In the genomic region with DNA sequence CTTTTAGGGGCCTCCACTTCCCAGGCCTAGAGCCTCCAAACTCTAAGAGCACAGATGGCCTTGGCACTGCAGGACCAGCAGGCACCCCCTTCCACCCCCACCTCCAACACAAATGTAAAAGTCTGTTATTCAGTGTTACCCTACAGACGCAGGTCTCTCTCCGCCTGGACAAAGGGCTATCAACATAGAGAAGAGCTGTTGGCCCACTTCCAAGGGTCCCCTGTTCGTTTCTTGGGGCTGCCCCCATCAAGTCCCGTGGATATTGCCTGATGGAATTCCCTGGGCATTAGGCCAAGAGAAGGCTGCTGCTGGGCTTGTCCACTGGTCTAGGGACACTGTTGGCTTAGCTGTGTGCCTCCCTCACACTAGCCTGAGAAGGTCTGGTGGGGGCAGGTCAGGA, we compare ENCODE assay signal across 8 mouse cellular contexts. TPM values are rescaled to one million over a fixed set of nuclear protein-coding genes. Genes with fewer than 3 reads are reported as not detected.
DNase-seq lines count a peak whose midpoint lies in the region; ATAC-seq and TF ChIP-seq lines count a peak whose summit lies in the region.

No protein-coding gene starts in this region.

- peaks cover 46% of the 10 kb centered on the region for H3K27me3 ChIP-seq in forebrain, embryonic 12.5 days
- no peaks in the 10 kb centered on the region for H3K27me3 ChIP-seq in hindbrain, embryonic 14.5 days (ENCODE audit: control insufficient read depth, insufficient read depth, low read length)

- H3K36me3 ChIP-seq in forebrain, embryonic 12.5 days (replicated peaks): no peaks in the 10 kb centered on the region
- H3K36me3 ChIP-seq in hindbrain, embryonic 14.5 days (replicated peaks; ENCODE audit: control insufficient read depth, insufficient read depth): no peaks in the 10 kb centered on the region

- H3K9me3 ChIP-seq in forebrain, embryonic 12.5 days: no peaks in the 10 kb centered on the region
- H3K9me3 ChIP-seq in hindbrain, embryonic 14.5 days (ENCODE audit: control insufficient read depth, low read length): no peaks in the 10 kb centered on the region

- no peak for TF ChIP-seq CTCF in olfactory bulb, adult 2 months (IDR thresholded peaks at IDR 0.05; ENCODE audit: insufficient read depth, low read depth, low read length)

- peak overlapping the region; percentile 57 for H3K4me3 ChIP-seq in forebrain, embryonic 12.5 days (replicated peaks)
- peak overlapping the region; percentile 56 for H3K4me3 ChIP-seq in hindbrain, embryonic 14.5 days (replicated peaks; ENCODE audit: low read length)
- peak overlapping the region; percentile 79 for H3K4me3 ChIP-seq in olfactory bulb, adult 2 months (ENCODE audit: insufficient read depth, low read depth, low read length)

- H3K4me1 ChIP-seq in forebrain, embryonic 12.5 days: peaks cover 18% of the 10 kb centered on the region
- peaks cover 16% of the 10 kb centered on the region for H3K4me1 ChIP-seq in hindbrain, embryonic 14.5 days (replicated peaks; ENCODE audit: control insufficient read depth, insufficient read depth, low read length)
- peaks cover 30% of the 10 kb centered on the region for H3K4me1 ChIP-seq in olfactory bulb, adult 2 months (ENCODE audit: control insufficient read depth, insufficient read depth, low read length)

- no peak overlapping the region for H3K27ac ChIP-seq in forebrain, embryonic 12.5 days
- peak overlapping the region; percentile 69 for H3K27ac ChIP-seq in hindbrain, embryonic 14.5 days
- peak overlapping the region; percentile 31; the same call in 1 of the 2 replicates for H3K27ac ChIP-seq in olfactory bulb, adult 2 months (ENCODE audit: insufficient read depth, low read depth, low read length)

- no peak for TF ChIP-seq POLR2A in olfactory bulb, adult 2 months (IDR thresholded peaks at IDR 0.05; ENCODE audit: insufficient read depth, low read depth, low read length)

- WGBS in forebrain, embryonic 12.5 days: 20% methylated on average over 4 of the region's 4 CpGs
- 13% methylated on average over 4 of the region's 4 CpGs for WGBS in hindbrain, embryonic 14.5 days
- 12% methylated on average over 4 of the region's 4 CpGs for WGBS in olfactory bulb, adult 2 months

- peak overlapping the region; percentile 64; the same call in 1 of the 2 replicates for H3K9ac ChIP-seq in forebrain, embryonic 12.5 days
- peak overlapping the region; percentile 76 for H3K9ac ChIP-seq in hindbrain, embryonic 14.5 days

- peak; percentile 16 for DNase-seq in right cerebral cortex, postnatal 14 days
- DNase-seq in right cerebral cortex, adult 2 months (ENCODE audit: low spot score in 2 of 2): no peak
- DNase-seq in hindbrain, embryonic 14.5 days (ENCODE audit: low spot score): peak; percentile 58
- DNase-seq in liver: peak; percentile 20
- no peak for DNase-seq in embryo, embryonic 10 days (ENCODE audit: low spot score)

- H3K4me2 ChIP-seq in forebrain, embryonic 12.5 days: peak overlapping the region; percentile 82
- H3K4me2 ChIP-seq in hindbrain, embryonic 14.5 days (replicated peaks): peak overlapping the region; percentile 82

- no peak for ATAC-seq in forebrain, embryonic 12.5 days (ENCODE audit: low FRiP score)
- peak; percentile 23; the same call in 1 of the 2 replicates for ATAC-seq in hindbrain, embryonic 14.5 days (ENCODE audit: low FRiP score)
- ATAC-seq in activated CD4-positive, CD25-positive, alpha-beta regulatory T cell, adult 4 months: no peak

RNA-seq across cellular contexts. Expression of gene Abat, which starts 1.0 kb away (rescaled TPM):
- polyA plus RNA-seq in forebrain, embryonic 12.5 days (2016; fragmentation: Nextera tagmentation; extraction: Ambion mirVana): 37.9 and 49.9 TPM in 2 replicates
- polyA plus RNA-seq in hindbrain, embryonic 14.5 days (2014; fragmentation: Nextera tagmentation; extraction: Ambion mirVana): 69.5 and 74.3 TPM in 2 replicates
- polyA plus RNA-seq in olfactory bulb, adult 2 months (2012; ENCODE audit: insufficient read depth, insufficient read length, low replicate concordance, missing spikeins): 131 and 165 TPM in 2 replicates
- polyA plus RNA-seq in activated CD4-positive, CD25-positive, alpha-beta regulatory T cell, adult 4 months (2017; shearing (Covaris generic)): 1 to 10 TPM; 1.3 TPM

RNA-seq across cellular contexts. Expression of gene Mettl22, which starts 43.6 kb away (rescaled TPM):
- polyA plus RNA-seq in forebrain, embryonic 12.5 days (2016; fragmentation: Nextera tagmentation; extraction: Ambion mirVana): 19.3 and 21.1 TPM in 2 replicates
- 49.7 and 53.8 TPM in 2 replicates for polyA plus RNA-seq in hindbrain, embryonic 14.5 days (2014; fragmentation: Nextera tagmentation; extraction: Ambion mirVana)
- not detected in 2 replicates for polyA plus RNA-seq in olfactory bulb, adult 2 months (2012; ENCODE audit: insufficient read depth, insufficient read length, low replicate concordance, missing spikeins)
- 10 to 100 TPM; 16.4 to 32.0 TPM for polyA plus RNA-seq in activated CD4-positive, CD25-positive, alpha-beta regulatory T cell, adult 4 months (2017; shearing (Covaris generic))

Comparison
In these comparisons a context has a peak if more than half of its experiments do, and no peak if none do; other contexts are left out.
1. DNase-seq: peak in right cerebral cortex, postnatal 14 days (single experiment), hindbrain, embryonic 14.5 days (single experiment) and liver (single experiment); none in right cerebral cortex, adult 2 months (0 of 2) and embryo, embryonic 10 days (single experiment).
2. RNA of gene Abat, which starts 1.0 kb away (polyA plus RNA-seq): 131 to 165 TPM in olfactory bulb, adult 2 months, 69.5 to 74.3 TPM in hindbrain, embryonic 14.5 days and 37.9 to 49.9 TPM in forebrain, embryonic 12.5 days; 1.3 TPM in activated CD4-positive, CD25-positive, alpha-beta regulatory T cell, adult 4 months; every median in the first group is over 10 times any median in the second.
3. Peak in every context shown above with its lines, with median percentiles within 50 percentile points of each other: H3K4me3 ChIP-seq.